In genomic region chr16:75864673-75865072, GRCm38 (mm10) we compare ENCODE assay signal across 19 mouse cellular contexts.
A peak's percentile ranks its signal among the peaks of the same experiment; 100 is the strongest.
DNase-seq lines count a peak whose midpoint lies in the region; ATAC-seq lines count a peak whose summit lies in the region.
"Had no signal": no experiment of that assay in that cellular context is flagged by ENCODE, and none has a peak within 500 bp of the region (broad histone marks: within the 10 kb centered on the region; RNA-seq: fewer than 3 reads in every experiment).

No protein-coding gene starts in this region.

- peak; percentile 69 for ATAC-seq in granulocyte monocyte progenitor cell, adult 5-6 weeks (replicated peaks; ENCODE audit: poor library complexity, severe bottlenecking)
- peak; percentile 68 for ATAC-seq in megakaryocyte, adult 5-6 weeks (ENCODE audit: poor library complexity, severe bottlenecking)
- peak; percentile 26; the same call in 1 of the 2 replicates for ATAC-seq in megakaryocyte progenitor cell, adult 5-6 weeks (replicated peaks; ENCODE audit: poor library complexity)
- ATAC-seq: activated CD4-positive, CD25-positive, alpha-beta regulatory T cell, adult 4 months; CD4-positive, CD25-positive, alpha-beta regulatory T cell, adult 4 months; Patski had no signal

- no peak for DNase-seq in gastrocnemius, postnatal 25 days
- DNase-seq in urinary bladder, postnatal 36 days (ENCODE audit: low spot score in 2 of 2), result no peak
- DNase-seq in cerebellum, adult 9-10 months, result no peak
- DNase-seq: adrenal gland, adult 2 months; adrenal gland, adult 8-10 months; adrenal gland, postnatal 10 days; adrenal gland, postnatal 14 days; adrenal gland, postnatal 25 days; adrenal gland, postnatal 36 days; B cell, adult 2 months; cerebellum, adult 11 months; cerebellum, adult 11-12 months; cerebellum, adult 18-20 months had no signal
